Mouse (Mus musculus) CH12.LX (cell line): ENCODE measurements around the gene Btbd9.

ENCODE experiments used
- CTCF ChIP-seq, 2 experiments: IDR thresholded peaks in 1 of 2; conservative IDR thresholded peaks in 1 of 2; 2 replicates each; pipeline ENCODE4 v1.5.1; 2011 to 2012; ENCODE audit warnings: low read depth in 2 of 2, low read length in 2 of 2, improper control_type of control experiment in 1 of 2, inconsistent platforms in 1 of 2, mild to moderate bottlenecking in 1 of 2, moderate library complexity in 1 of 2
- E2F4 ChIP-seq: IDR thresholded peaks from 2 replicates; pipeline ENCODE4 v1.6.1; 2011; ENCODE audit warnings: low read depth, low read length, improper control_type of control experiment; ENCODE audit not compliant: insufficient replicate concordance
- ETS1 ChIP-seq: conservative IDR thresholded peaks from 2 replicates; pipeline ENCODE4 v1.6.1; 2012; ENCODE audit warnings: low read depth, mild to moderate bottlenecking, inconsistent platforms, low read length, improper control_type of control experiment, moderate library complexity
- MAFK ChIP-seq: IDR thresholded peaks from 2 replicates; pipeline ENCODE4 v1.6.1; 2011; ENCODE audit warnings: low read length, improper control_type of control experiment; ENCODE audit not compliant: insufficient replicate concordance
- MAZ ChIP-seq: IDR thresholded peaks from 2 replicates; pipeline ENCODE4 v1.6.1; 2012; ENCODE audit warnings: low read depth, mild to moderate bottlenecking, inconsistent platforms, low read length, improper control_type of control experiment, moderate library complexity
- MYC ChIP-seq: IDR thresholded peaks from 2 replicates; pipeline ENCODE4 v1.6.1; 2011; ENCODE audit warnings: low read depth, mild to moderate bottlenecking, improper control_type of control experiment, low read length
- NELFE ChIP-seq: IDR thresholded peaks from 2 replicates; pipeline ENCODE4 v1.6.1; 2011; ENCODE audit warnings: low read depth, low read length, improper control_type of control experiment
- SMC3 ChIP-seq: IDR thresholded peaks from 2 replicates; pipeline ENCODE4 v1.6.1; 2011; ENCODE audit warnings: low read depth, low read length, improper control_type of control experiment
- ZMIZ1 ChIP-seq: IDR thresholded peaks from 2 replicates; pipeline ENCODE4 v1.6.1; 2012; ENCODE audit warnings: low read depth, mild to moderate bottlenecking, inconsistent platforms, low read length, improper control_type of control experiment

DNA sequence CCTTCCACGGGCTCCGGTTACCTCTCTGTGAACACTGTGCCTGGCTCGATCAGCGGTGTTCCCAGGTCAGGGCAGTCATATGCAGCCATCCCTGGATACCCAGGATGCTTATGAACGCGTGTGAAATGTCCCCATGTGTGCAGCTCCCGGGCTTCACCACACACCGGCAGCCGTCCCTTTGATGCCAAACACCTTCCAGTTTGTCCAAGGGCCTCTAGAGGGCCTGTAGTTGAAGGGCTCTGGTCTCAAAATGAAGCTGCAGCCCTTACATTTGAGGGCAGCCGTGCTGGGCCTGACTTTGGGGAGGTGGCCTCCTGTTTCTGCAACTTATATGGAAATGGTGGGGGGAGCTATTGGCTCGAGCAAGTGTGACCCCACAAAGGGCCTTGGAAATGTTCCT lies 353.9 kb downstream of the Btbd9 start:
- TF ChIP-seq MYC (no peak), NELFE (no peak), CTCF (conservative IDR thresholded peaks at IDR 0.05 in 1 of 2, IDR thresholded peaks at IDR 0.05 in 1 of 2; ENCODE audit: low read depth in 2 of 2, low read length in 2 of 2) (no peak), MAZ (no peak), E2F4 (no peak), MAFK (no peak), ETS1 (no peak), SMC3 (no peak), ZMIZ1 (no peak)
